Mouse (Mus musculus) cerebellum, postnatal 10 days (tissue): ENCODE data around the gene Nmi.
"Not testable (repeated sequence)": the region's sequence is repeated elsewhere in the genome, so short reads cannot be mapped to it uniquely, and the experiment has no call there.

Experiments
- DNase-seq, 2 experiments: peaks; one replicate each; pipeline ENCODE4 v3.0.0; 2021; ENCODE audit warnings: mixed read lengths in 2 of 2

Nmi gene

DNA sequence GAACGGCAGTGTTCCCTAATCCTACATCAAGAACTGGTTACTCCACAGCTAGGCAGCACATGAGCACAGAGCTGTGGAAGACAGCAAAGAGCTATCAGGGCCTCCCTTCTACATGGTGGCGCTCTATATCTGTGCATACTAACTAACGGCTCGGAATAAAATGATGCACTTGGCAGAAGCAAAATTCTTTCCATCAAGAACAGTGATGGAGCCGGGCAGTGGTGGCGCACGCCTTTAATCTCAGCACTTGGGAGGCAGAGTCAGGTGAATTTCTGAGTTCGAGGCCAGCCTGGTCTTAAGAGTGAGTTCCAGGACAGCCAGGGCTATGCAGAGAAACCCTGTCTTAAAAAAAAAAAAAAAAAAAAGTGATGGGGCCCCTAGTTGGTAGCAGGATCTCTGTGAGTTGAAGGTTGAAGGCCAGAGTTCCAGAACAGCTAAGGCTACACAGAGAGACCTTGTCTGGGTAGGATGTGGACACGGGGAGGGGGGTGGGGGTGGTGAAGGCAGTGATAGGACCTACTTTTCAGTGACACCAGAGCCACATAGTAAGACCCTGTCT lies at the start of gene Nmi:
Nmi (minus strand) TSS at position 85 of the 559 bp plus-strand sequence.
- DNase-seq: peak; percentile 23 to 32

DNA sequence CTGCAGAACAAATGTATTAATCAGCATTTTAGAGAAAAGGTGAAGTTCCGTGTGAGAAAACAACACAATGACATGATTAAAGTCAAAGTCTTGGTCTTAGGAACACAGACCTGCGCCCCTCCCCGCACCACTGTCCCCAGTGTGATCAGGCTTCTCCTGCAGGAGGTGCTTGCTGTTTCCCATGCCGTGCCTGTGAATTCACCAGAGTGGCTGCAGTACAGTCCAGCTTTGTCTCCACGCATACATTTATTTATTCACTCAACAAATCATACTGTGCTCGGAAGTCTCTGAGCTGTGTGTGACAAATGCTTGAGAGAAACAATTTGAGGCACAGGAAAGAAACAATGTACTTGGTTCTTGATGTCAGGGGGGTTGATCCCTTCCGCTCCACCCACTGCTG lies 43.1 kb upstream of the Nmi start:
- no peak for DNase-seq

DNA sequence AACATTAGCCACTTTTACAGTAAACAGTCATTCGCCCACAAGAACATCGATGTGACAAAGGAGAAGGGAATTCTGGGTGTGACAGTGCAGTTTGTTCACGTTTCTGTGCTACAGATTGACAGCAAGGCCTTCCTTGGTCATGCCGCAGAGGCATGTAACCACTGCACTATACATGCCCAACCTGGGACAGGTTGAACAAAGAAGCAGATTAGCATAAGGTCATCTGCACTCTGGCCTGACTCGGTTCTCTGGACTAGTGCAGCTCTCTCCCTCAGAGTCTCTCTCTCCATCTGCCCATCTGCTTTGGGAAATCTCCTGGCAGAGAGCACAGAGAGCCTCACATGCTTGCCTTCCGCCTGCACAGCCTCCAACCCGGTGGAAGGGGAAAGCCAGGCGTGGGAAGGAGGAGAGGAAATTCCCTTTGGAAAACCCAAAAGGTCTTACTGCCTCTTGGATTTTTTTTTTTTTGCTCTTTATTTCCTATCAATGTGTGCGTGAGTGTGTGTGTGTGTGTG lies 40.1 kb upstream of the Nmi start:
- DNase-seq: peak; percentile 67 to 75

DNA sequence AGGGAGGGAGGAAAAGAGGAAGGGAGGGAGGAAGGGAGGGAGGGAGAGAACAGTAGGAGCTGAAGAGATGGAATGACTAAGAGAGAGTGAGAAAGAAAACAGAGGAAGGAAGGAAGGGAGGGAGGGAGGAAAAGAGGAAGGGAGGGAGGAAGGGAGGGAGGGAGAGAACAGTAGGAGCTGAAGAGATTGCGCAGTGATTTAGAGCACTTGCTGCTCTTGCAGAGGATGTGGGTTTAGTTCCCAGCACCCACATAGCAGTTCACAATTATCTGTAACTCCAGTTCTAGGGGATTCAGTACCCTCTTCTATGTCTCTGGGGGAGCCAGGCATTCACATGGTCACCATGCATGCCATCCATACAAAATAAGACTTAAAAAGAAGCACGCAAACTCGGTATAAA lies 38.5 kb upstream of the Nmi start:
- DNase-seq: not testable (repeated sequence)

DNA sequence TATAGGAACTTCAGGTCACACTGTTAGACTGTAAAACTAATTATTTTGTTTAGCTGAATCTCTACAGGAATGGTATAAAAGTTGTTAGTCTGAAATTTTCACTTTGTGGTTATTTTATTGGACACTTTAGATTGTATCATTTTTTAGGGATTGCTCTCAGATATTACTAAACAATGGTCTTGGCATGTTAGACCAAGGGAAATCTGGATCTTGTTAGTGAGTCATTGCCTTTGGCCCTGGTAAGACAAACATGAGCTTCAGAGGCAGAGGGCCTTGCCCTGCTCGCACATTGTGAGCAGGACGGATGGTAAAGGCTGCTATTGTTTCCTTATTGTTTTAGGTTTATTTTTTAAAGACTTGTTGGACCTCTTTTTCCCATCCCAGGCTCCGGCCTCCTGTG lies 33.1 kb upstream of the Nmi start:
- DNase-seq: no peak

DNA sequence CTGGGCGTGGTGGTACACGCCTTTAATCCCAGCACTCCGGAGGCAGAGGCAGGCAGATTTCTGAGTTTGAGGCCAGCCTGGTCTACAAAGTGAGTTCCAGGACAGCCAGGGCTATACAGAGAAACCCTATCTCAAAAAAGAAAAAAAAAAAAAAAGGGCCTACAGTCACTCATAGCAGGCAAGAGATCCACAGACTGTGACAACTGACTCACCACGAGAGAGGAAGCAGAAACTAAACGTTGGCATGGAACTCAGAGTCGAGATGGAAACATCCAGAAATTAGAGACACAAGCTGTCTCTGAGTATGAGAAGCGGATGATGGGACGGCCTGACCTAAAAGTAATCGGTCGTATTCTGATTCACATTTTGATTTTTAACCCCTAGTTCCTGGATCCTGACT lies 29.0 kb upstream of the Nmi start:
- DNase-seq: not testable (repeated sequence)

DNA sequence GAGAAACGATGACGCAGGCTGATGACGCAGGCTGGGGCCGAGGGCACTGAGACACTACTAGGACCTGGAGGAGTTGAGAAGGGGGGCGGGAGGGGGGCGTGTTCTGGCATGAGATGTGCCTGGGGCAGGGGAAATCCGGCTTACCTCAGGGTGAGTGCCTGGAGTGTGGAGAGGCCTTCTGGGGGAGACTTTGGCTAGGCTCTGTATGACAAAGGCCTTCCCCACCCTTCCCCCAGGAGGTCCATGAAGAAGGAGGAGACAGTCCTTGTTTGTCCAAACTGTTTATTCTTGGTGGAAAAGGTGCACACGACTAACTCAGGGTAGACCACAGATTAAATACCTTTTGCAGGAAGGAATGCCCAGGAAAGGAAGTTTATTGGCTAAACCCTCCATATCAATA lies 28.2 kb upstream of the Nmi start:
- no peak for DNase-seq

DNA sequence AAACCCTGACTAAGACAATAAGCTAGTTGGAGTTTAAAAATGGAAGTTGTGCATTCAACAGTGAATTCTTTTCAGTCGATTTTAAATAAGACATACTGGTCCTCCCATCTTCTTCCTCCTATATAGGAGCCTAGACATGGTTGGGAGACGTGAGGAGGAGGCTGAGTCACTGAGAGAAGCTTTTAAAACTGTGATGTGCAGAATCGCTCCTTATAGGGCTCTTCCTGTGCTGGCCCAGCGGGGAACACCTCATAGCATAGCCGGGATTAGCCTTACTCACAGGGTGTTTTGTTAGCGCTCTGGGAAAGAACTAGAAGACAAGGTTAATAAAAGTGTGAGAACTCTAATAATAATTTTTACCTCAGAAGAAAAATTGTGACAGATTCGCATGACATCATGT lies 26.7 kb upstream of the Nmi start:
- no peak for DNase-seq

DNA sequence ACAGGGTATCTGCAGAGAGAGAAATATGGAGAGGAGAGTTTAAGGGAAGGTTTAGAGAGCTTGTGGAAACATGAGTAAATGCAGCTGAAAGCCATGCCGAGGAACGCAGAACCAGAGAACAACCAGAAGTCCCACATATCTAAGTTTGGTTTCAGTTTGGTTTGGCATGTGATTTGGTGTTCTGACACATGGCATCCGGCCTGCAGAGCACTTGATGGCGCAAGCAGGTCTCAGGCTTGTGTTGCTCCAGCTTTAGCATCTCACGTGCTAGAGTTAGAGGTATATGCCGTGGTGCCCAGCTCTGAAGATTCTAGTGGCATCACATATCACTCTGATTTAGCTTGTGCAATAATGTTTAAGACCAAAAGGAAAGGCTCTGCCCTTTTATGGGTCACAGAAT lies 18.2 kb upstream of the Nmi start:
- no peak for DNase-seq

DNA sequence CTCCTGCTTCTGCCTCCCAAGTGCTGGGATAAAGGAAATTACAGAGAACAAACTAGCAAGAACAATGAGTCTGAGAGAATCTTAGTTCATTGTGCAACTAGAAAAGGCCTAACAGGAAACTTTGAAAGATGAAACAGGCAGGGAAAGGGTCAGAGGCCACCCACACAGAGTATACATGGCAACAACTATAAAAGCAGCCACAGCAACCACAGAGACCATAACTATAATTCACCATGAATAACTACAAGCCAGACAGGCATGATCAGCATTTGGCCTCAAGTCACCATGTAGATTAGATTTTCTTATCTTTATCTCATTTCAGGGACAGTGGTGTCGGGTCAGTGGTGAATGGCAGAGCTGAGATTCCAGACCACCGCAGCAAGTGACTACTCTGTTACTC lies 16.3 kb upstream of the Nmi start:
- DNase-seq: no peak

DNA sequence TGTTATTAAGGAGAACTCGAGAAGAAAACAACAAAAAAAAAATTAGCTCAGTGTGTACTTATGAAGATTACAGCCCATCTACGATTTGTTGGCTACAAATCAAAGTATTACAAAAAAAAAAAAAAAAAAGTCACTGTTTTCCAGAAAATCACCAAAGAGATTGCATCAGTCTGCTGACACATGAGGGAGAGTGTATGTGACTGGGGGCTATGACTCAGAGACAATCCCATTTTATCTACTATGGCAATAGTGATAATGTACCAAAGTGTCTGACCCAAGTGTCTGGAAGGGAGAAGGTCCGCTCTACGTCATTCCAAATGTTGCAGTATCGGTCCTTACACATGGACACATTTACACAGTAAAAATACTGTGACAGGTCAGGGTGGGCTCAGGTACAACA lies 13.4 kb upstream of the Nmi start:
- no peak for DNase-seq

DNA sequence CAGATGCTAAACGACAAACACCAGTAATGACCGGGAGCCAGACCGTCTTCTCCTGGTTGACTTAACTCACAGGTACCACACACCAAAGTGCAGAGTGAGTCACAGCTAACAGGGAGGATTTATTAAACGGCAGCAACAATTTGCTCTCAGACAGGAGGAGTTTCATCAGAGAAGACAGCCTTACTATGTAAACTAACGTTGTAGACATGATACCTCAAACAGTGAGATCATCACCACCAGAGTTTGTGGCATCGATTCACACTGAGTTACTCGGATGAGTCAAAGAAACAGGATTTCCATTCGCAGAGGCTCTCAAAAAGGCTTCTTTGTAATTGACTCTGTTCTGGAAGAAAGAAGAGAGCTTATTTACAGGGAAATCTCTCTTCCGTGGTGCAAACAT lies 12.9 kb upstream of the Nmi start:
- DNase-seq: no peak

DNA sequence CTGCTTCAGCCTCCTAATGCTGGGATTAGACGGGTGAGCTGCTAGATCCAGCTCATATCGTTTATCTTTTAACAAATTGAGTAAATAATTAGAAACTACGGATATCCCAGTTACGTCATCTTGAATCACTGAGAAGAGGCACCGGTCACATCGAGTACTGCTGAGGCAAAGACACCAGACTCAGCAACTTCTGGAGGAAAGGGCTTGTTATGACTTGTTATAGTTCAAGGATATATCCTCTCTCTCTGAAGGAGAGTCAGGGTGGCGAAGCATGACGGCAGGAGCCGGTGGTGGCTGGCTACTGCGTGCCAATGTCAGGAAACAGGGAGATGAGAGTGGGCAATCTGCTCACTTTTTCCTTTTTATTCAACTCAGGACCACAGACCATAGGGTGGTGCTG lies 11.9 kb upstream of the Nmi start:
- DNase-seq: no peak

DNA sequence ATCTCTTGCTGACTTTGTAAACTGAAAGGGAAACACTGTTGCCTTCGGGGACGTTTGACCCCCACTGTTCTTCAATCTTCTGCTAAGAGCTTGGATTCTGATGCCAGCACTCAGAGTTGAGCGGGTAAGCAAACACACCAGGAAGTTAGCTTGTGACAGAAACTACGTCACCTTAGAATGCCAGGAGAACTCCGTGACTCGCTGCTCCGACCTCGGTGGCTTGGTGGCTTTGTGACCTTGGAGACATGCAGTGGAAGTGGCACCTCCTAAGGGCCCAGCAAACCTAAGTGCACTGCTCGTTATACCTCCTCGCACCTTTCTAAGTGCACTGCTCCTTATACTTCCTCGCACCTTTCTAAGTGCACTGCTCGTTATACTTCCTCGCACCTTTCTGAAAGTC lies 9.0 kb upstream of the Nmi start:
- DNase-seq: peak; percentile 10 to 12

DNA sequence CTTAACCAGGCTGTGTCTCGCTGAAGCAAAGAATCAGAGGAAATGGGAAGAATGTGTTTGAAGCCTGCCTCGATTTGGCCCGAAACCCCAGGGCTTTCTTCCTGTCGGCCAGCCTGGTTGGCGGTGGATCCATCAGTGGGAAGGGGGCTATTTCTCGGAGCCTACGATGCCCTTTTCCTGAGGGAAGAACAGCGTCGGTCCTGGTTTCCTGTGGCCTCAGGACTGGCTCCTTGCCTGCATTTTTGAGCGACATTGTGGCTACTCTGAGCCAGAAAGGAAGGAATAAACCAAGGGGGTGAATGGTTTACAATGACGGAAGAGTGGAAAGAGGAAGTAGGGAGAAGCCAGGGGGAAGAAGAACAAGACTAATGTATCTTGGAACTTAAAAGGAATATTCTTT lies 8.3 kb upstream of the Nmi start:
- DNase-seq: peak; percentile 66 to 68

DNA sequence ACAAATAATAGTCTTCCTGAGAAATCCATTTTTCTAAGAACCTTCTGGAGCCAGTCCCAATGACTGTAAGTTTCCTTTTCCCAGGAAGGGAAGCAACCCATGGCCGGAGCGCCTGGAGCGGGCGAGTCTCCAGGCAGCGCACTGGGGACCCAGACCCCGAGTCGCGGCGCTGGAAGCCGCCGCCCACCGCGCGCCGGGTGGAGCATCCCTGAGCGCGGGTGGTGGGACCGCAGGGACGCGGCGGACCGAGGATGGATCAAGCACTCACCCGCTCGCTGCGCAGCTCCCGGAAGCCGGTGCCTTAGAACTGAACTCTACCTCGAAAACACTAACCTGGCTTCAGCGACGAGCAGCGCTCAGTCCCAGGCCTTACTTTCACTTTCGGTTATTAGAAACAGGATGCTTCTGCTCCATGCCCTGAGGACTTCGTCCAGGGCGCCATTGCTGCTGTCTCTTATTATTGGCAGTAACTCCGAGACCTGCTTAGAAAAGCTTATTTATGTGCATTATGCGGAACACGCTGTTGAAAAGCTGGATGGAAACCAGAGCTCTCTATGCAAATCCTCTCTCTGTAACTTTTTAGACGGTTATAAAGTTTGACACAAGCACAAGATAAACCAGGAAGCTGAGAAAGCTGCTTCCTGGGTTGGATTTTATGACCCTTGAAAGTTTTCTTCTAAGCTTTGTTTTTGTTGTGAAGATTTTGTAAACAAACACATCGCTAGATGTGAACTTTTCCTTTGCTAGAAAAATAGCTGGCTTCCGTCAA lies 469 bp downstream of the Nmi start:
- DNase-seq: peak; percentile 52 to 53

DNA sequence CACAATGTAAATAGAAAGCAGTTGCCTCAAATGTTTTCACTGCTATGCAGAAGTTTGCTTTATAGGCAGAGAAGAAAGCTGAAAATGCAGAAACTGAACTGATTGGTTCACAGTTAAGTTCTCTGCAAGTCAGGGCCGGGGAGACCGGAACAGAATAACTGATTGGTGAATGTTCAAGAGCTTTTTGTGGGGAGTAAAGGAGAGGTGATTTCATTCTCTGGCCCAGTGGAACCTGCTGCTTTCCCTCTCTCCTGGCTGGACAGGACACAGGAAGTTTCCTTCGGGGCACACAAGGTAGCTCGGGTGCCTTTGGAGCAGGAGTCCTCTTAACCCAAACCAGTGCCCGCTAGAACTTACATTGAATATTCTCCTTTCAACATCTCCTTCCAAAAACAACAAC lies 1.2 kb downstream of the Nmi start:
- peak in 1 of 2 experiments; percentile 20 for DNase-seq

DNA sequence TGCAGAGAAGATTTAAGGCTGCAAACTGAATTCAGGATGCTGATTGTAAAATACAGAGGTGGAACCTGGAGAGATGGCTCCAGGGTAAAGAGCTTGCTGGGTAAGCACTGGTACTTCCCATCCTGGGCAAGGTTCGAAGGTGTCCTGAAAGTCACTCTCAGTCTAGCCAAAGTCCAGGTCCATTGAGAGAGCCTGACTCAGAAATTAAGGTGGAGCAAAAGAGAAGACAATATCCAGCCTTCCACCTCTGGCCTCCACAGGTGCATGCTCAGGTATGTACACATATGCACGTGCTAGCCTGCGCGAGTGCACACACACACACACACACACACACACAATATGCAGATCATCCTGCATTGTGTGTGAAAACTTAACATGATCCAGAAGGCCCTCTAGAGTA lies 2.4 kb downstream of the Nmi start:
- no peak for DNase-seq

DNA sequence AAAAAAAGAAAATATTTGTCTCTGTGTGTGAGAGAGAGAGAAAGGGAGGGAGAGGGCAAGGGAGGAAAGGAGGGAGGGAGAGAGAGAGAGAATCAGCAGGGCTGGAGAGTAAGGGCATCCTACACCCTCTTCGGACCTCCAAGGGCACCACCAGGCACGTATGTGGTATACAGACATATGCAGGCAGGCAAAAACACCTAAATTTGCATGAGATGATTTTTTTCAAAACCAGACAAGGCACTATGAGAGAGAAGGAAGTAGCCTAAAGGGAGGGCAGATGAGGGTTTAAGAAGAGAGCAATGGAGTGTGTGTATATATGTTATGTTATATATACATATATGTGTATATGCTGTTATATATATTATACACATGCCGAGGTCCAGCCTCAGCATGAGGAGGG lies 6.0 kb downstream of the Nmi start:
- no peak for DNase-seq

DNA sequence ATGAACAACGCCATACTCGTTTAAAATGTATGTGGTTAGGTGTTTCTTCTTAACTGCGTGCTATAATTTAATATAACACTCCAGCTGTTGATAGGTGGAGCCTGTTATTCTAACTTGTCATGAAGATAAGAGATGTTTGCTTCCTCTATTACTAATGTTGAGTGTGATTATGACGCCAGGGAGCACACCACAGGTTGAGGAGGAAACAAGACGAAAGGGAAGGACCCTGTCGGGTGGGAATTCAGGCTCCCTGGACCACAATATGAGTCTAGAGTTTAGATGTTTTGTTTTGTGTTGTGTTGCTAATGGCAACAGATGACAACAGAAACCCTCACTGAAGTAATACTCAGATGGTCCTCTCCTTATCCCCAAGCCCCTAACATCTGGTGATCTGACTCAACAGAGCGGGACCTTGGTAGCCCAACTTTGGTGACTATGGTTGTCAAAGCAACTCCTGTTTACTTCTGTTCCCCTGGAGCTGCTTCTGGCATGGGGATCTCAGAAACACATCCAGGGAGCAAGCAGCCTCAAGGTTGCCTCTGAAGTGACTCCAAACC lies 19.6 kb downstream of the Nmi start:
- no peak for DNase-seq

DNA sequence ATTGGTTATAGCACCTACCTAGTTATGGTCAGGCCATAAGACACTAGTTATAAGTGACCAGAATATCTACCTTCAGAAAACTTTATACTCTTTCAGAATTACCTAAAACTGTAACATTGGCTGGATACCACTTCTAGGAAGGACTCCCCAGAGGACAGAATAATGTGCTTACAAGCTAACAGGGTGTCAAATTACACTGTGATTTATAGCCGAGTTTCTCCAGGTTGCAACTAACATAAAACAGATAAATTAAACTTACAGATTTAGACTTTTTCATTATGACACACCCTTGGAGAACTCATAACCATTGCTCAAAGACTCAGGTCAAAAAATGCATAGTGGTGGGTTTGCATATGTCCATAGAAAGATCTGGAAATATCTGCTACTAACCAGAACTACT lies 22.4 kb downstream of the Nmi start:
- no peak for DNase-seq

DNA sequence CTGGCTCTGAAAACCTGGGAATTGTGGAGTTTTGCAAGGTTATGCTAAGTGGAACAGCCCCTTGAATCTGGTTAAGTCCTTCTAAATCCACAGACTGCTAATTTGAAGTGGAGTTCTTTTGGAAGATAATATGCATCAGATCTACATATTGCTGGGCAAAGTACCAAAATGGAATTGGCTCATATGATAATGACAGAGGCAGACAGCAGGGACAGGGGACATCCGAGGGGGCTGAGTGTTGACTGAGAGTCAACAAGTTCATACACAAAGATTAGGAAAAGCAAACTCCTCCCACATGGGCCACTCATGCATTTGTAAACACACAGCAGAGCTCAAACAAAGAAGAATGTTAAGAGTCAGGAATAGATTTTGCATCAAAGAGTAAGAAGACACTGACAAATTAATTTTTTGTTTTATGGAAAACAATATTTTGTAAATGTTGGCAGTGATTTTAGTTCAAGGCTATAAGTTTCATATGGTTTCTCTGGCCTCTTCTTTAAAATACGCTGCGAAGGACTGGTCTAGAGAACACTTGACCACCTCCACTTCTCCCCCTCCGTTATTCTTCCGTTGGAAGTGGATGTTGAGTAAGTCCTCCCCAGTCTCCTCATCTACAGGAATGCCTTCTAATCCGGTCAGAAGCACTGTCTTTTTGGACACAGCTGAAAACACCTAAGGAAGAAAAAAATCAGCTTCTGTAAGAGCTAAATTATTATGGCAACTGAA lies 25.0 kb downstream of the Nmi start:
- peak in 1 of 2 experiments; percentile 24 for DNase-seq

DNA sequence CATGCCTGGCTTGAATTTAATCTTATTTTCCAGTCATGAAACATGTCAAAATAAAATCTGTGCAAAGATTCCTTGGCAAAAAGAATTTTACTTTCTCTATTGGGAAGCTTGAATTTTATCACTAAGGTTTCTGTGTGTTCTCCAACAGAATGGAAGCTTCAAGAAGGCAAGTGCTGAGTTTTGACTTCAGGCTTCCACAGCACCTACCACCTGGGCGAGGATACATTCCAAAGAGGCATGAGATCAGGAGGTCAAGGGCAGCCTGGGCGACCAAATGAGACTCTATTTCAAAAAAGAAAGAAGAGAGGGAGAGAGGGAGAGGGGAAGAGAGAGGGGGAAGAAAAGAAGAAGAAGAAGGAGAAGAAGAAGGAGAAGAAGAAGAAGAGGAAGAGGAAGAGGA lies 27.5 kb downstream of the Nmi start:
- no peak for DNase-seq

DNA sequence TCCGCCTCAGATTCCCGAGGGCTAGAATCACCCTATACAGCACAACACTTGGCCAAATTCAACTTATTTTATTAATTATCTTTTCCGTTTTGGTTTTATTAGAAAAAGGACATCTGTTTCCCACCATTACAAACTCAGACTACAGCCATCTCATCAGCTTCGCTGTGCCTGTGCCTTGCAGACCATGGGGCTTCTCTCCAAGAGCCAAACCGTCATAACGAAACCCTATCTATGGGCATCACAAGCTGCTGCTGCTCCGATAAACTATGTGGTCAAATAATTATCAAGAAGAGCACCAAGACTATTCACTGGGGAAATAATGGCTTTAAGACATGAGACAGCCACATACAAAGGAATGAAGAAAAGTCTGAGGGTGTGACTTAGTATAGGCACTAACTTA lies 31.5 kb downstream of the Nmi start:
- DNase-seq: no peak
